Mouse (Mus musculus) testis, adult 2 months (tissue): ENCODE results near the gene Rsad1.

Experiments
- CTCF ChIP-seq: fragments of 200-500 bp; IDR thresholded peaks from 2 replicates; pipeline ENCODE4 v1.5.1; 2012; ENCODE audit warnings: low read depth, mild to moderate bottlenecking, inconsistent platforms, low read length, moderate library complexity; ENCODE audit not compliant: control insufficient read depth, insufficient read depth, insufficient replicate concordance
- POLR2A ChIP-seq: fragments of 200-500 bp; IDR thresholded peaks from 2 replicates; pipeline ENCODE4 v1.6.1; 2012; ENCODE audit warnings: low read depth, mild to moderate bottlenecking, inconsistent platforms, low read length, moderate library complexity; ENCODE audit not compliant: control insufficient read depth

DNA sequence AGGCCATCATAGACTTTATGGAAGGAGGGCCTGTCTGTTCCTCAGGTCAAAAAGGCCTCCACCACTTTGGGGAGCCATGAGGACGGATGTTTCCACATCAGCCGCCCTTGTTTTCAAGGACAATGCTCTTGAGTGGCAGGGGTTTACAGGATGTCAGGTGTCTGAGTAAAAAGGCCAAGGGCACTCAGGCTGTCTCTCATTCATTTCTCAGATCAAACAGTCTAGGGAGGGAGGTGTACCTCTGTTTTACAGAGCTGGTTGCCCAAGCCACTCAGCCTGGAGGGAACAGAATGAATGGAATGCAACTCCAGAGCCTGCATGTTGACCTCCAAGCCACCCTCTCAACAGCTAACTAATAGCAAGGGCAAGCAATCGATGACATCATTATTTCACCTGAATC, 53.6 kb downstream of the Rsad1 start:
- TF ChIP-seq CTCF (no peak), POLR2A (no peak)
